Mouse (Mus musculus): ENCODE measurements around the gene Klk7. TPM values are rescaled to one million over a fixed set of nuclear protein-coding genes. Genes with fewer than 3 reads are reported as not detected.
A peak's percentile ranks its signal among the peaks of the same experiment; 100 is the strongest.

The Klk7 gene
- not detected in 2 replicates for polyA plus RNA-seq (2012; rRNA removed)

DNA sequence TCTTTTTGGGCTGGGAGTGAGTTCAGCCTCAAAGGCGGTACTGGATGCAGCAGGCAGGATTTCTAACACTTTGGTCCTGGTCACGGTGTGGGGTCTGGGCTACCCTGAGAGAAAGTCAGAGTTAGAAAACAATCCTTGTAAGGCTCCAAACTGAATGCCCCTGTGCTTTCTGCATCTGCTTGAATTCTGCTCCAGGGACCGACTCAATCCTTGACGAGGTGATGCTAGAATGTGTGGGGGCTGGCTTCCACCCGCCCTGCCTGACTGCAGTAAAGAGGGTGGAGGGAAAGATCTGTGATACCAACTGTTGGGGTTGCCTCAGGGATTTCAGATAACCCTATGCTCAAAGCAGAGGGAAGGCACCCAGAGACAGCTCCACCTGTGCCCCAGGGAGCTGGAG lies at the start of gene Klk7:
TSS of gene Klk7 (plus strand) at position 301 of the 400 bp plus-strand sequence.
- no peak for DNase-seq (ENCODE audit: low read depth, low spot score)
- 57% methylated on average over 5 of the region's 5 CpGs for WGBS

GRCm38 (mm10) chr7:43766484-43766883 lies 44.6 kb upstream of the Klk7 start:
- no peak for DNase-seq (ENCODE audit: low read depth, low spot score)
- 30% methylated on average over 8 of the region's 8 CpGs for WGBS

DNA sequence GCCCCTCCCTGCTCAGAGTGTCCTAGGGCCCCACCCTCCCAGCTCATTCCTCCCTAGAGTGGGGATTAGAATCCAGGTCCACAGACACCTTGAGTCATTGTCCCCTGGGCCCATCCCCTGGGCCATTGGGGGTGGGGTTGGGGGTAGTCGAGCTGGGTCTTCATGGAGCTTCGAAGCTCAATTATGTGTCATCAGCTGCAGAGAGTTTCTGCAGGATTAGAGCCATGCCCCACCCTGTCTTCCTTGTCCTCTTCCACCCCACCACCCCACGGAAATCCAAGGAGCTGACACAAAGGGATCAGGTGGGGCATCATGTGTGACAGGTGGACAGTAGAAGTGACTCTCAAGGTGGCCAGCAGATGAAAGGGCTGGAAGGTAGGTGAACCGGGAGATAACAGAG lies 42.5 kb upstream of the Klk7 start, which contains the start of gene Klk12:
TSS of gene Klk12 (plus strand) at position 301 of the 400 bp plus-strand sequence.
- WGBS = 55% methylated on average over 4 of the region's 4 CpGs
- no peak for DNase-seq (ENCODE audit: low read depth, low spot score)

- 85% methylated on average over 8 of the region's 8 CpGs for WGBS
- no peak for DNase-seq (ENCODE audit: low read depth, low spot score)
Measured at GRCm38 (mm10) chr7:43769636-43770035, 41.5 kb upstream of the Klk7 start.

GRCm38 (mm10) chr7:43770701-43771100 lies 40.4 kb upstream of the Klk7 start:
- DNase-seq (ENCODE audit: low read depth, low spot score) = no peak
- WGBS = 93% methylated on average over 10 of the region's 10 CpGs

DNA sequence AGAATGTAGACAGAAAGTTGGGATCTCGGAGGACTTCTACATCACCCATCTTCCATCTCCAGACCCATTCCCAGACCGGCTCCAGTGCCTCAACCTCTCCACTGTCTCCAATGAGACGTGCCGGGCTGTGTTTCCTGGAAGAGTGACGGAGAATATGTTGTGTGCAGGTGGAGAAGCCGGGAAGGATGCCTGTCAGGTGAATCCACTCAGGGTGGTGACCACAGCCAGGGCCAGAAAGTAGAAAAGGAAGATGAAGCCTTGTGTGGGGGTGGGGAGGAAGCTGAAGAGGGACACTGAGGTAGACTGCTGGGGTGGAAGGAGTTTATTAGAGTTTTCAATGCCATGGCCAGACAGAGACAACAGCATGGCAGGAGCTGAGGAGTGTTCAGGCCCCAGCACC lies 39.2 kb upstream of the Klk7 start:
- DNase-seq (ENCODE audit: low read depth, low spot score) = no peak
- 90% methylated on average over 6 of the region's 6 CpGs for WGBS

DNA sequence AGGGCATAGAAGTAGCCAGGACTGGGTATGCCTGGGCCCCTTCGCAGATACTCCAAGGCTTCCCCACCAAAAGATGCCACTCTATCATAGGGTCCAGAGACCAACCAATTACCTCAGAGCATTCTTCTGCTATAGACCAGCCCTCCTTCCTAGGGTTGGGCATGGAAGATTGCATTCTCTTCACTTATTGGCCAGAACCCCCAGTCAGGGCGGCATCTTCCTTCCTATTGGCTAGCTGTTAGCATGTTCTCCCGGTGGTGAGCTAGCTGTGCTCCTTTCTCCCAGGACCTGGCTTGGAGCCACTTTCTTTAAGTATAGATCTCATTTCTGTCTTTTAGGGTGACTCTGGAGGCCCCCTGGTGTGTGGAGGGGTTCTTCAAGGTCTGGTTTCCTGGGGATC lies 38.2 kb upstream of the Klk7 start:
- no peak for DNase-seq (ENCODE audit: low read depth, low spot score)
- 68% methylated on average over 3 of the region's 3 CpGs for WGBS

- no peak for DNase-seq (ENCODE audit: low read depth, low spot score)
- 84% methylated on average over 5 of the region's 5 CpGs for WGBS
Measured at GRCm38 (mm10) chr7:43774364-43774763, 36.7 kb upstream of the Klk7 start, which contains the start of gene Klk11. TSS of gene Klk11 (plus strand) at chr7:43774604.

GRCm38 (mm10) chr7:43774802-43775201 lies 36.3 kb upstream of the Klk7 start:
- no peak for DNase-seq (ENCODE audit: low read depth, low spot score)
- WGBS = 70% methylated on average over 6 of the region's 6 CpGs

GRCm38 (mm10) chr7:43775311-43776057 lies 35.6 kb upstream of the Klk7 start:
- whole genome bisulfite sequencing = 40% methylated on average over 7 of the region's 7 CpGs
- no peak for DNase-seq (ENCODE audit: low read depth, low spot score)

GRCm38 (mm10) chr7:43776506-43776905 lies 34.6 kb upstream of the Klk7 start:
- WGBS = 89% methylated on average over 5 of the region's 5 CpGs

GRCm38 (mm10) chr7:43777423-43777822 lies 33.7 kb upstream of the Klk7 start:
- DNase-seq (ENCODE audit: low read depth, low spot score) = no peak
- 90% methylated on average over 12 of the region's 12 CpGs for WGBS

More at GRCm38 (mm10) chr7:43776506-43776905, 34.6 kb upstream of the Klk7 start:
- DNase-seq (ENCODE audit: low read depth, low spot score) = no peak

GRCm38 (mm10) chr7:43778176-43778970 lies 32.7 kb upstream of the Klk7 start:
- no peak for DNase-seq (ENCODE audit: low read depth, low spot score)
- WGBS = 90% methylated on average over 10 of the region's 10 CpGs

DNA sequence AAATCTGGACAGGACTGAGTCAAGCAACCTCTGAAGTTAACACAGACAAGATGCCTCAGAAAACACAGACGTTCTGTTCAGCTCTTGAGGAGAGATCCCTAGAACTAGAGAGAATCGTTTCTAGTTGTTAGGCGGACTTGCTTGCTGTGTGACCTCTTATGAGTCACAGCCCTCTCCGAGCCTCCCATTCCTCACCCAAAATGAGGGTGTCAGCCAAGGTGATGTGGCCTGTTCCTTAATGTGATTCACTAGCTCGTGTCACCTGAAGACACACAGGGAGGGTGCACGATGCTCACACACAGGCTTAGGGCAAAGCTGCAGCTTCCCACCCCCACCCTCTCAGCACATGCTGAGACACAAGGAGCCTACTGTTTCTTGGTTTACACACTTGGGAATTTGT lies 30.9 kb upstream of the Klk7 start:
- no peak for DNase-seq (ENCODE audit: low read depth, low spot score)
- 35% methylated on average over 6 of the region's 6 CpGs for WGBS

GRCm38 (mm10) chr7:43780746-43781145 lies 30.3 kb upstream of the Klk7 start, which contains the start of gene Klk10:
TSS of gene Klk10 (plus strand) at chr7:43781035.
- 11% methylated on average over 5 of the region's 5 CpGs for WGBS
- DNase-seq (ENCODE audit: low read depth, low spot score) = peak; percentile 11

DNA sequence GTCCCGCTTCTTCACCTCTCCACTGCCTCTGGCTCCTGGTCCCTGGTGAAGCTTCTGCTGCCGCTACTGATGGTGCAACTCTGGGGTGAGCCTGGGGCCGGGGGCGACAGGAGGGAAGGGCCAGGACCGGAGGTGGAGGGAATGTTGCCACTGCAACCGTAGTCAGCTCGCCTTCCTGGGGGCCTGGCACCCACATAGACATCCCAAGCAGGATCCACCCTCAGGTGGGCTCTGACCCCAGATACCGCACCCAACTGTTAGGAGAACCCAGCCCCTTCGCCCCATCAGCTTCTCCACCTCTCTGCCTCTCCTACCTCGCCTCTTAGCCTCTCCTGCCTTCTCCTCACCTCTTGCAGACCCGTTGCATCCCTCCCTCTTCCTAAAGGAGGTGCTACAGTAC lies 29.6 kb upstream of the Klk7 start:
- DNase-seq (ENCODE audit: low read depth, low spot score) = no peak
- 86% methylated on average over 11 of the region's 11 CpGs for WGBS

- WGBS = 7% methylated on average over 36 of the region's 36 CpGs
- peak; percentile 37 for DNase-seq (ENCODE audit: low read depth, low spot score)
Measured at GRCm38 (mm10) chr7:43782275-43783265, 28.5 kb upstream of the Klk7 start.

GRCm38 (mm10) chr7:43785286-43785685 lies 25.8 kb upstream of the Klk7 start:
- DNase-seq (ENCODE audit: low read depth, low spot score) = no peak

DNA sequence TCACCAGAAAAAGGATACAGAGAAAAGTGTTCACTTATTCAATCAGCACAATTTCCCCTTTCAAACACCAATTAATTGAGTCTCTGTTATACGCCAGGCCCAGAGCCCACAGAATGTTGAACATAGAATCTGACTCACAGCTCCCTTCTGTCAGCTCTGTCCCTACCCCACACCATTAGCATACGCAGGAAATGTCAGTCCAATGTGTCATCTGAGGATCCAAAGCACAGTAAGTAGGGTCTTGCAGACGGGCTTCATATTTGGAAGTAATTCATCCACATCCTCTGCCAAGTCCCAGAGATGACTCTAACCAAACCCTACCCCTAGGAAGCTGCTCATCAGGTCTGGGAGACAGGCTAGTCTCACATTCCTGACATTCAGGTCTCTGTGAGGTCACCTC lies 23.0 kb upstream of the Klk7 start:
- DNase-seq (ENCODE audit: low read depth, low spot score) = no peak
- 69% methylated on average over 3 of the region's 3 CpGs for WGBS

More at GRCm38 (mm10) chr7:43785286-43785685, 25.8 kb upstream of the Klk7 start:
- WGBS = 74% methylated on average over 1 of the region's 1 CpGs
